Mouse (Mus musculus) ovary, adult 18-20 months (tissue): ENCODE results near the gene Gimap3.

Experiments
- DNase-seq: peaks from one replicate; pipeline ENCODE4 v3.0.0; 2022; ENCODE audit warnings: low spot score, mixed read lengths

Gene Gimap3

GRCm38 (mm10) chr6:48770696-48771095 is at the start of gene Gimap3:
Gene Gimap3 (minus strand): TSS chr6:48770851.
- DNase-seq, result no peak

- DNase-seq, result no peak
These were observed 47.2 kb upstream of the Gimap3 start for GRCm38 (mm10) chr6:48817815-48818214.

- DNase-seq, result no peak
These were observed 44.4 kb upstream of the Gimap3 start for GRCm38 (mm10) chr6:48815013-48815412.

GRCm38 (mm10) chr6:48809494-48810219 is 39.0 kb upstream of the Gimap3 start:
- no peak for DNase-seq

GRCm38 (mm10) chr6:48806746-48807145 is 36.1 kb upstream of the Gimap3 start:
- DNase-seq, result no peak

- DNase-seq, result no peak
These were observed 33.7 kb upstream of the Gimap3 start for GRCm38 (mm10) chr6:48804346-48804745.

- no peak for DNase-seq
These were observed 32.9 kb upstream of the Gimap3 start for GRCm38 (mm10) chr6:48803406-48804051.

- DNase-seq, result no peak
These were observed 31.2 kb upstream of the Gimap3 start for GRCm38 (mm10) chr6:48801897-48802296.

GRCm38 (mm10) chr6:48787867-48788266 is 17.2 kb upstream of the Gimap3 start:
- no peak for DNase-seq

GRCm38 (mm10) chr6:48785601-48786000 is 14.9 kb upstream of the Gimap3 start:
- no peak for DNase-seq

GRCm38 (mm10) chr6:48785189-48785588 is 14.5 kb upstream of the Gimap3 start:
- peak; percentile 62 for DNase-seq

GRCm38 (mm10) chr6:48784406-48784805 is 13.8 kb upstream of the Gimap3 start:
- DNase-seq, result no peak

- peak; percentile 49 for DNase-seq
These were observed 1.4 kb upstream of the Gimap3 start for GRCm38 (mm10) chr6:48772030-48772429.

GRCm38 (mm10) chr6:48768933-48769332 is 1.7 kb downstream of the Gimap3 start:
- DNase-seq, result peak; percentile 60

GRCm38 (mm10) chr6:48768178-48768869 is 2.3 kb downstream of the Gimap3 start:
- DNase-seq, result no peak

- no peak for DNase-seq
These were observed 6.2 kb downstream of the Gimap3 start for GRCm38 (mm10) chr6:48764496-48764895.

- no peak for DNase-seq
These were observed 6.9 kb downstream of the Gimap3 start for GRCm38 (mm10) chr6:48763567-48764270.

GRCm38 (mm10) chr6:48747091-48747966 is 23.3 kb downstream of the Gimap3 start:
- DNase-seq, result no peak

- no peak for DNase-seq
These were observed 24.4 kb downstream of the Gimap3 start, which contains the start of gene Gimap5 for GRCm38 (mm10) chr6:48745959-48746889. Gene Gimap5 (plus strand): TSS chr6:48746197.

- DNase-seq, result no peak
These were observed 25.2 kb downstream of the Gimap3 start for GRCm38 (mm10) chr6:48745490-48745889.
